Mouse (Mus musculus) splenic B cell, adult 2 months (primary cell): ENCODE measurements around the gene Ccr7.

ENCODE experiments used
- DNase-seq: peaks from one replicate; pipeline ENCODE4 v3.0.0-alpha.2; 2011; ENCODE audit warnings: low read depth, low spot score
- H3K27me3 ChIP-seq: 2 replicates; pipeline ENCODE4 v1.6.1; 2012; ENCODE audit warnings: mild to moderate bottlenecking, low read length, moderate library complexity, mixed read lengths; ENCODE audit not compliant: control insufficient read depth, poor library complexity, insufficient read depth, severe bottlenecking
- H3K36me3 ChIP-seq: 2 replicates; pipeline ENCODE4 v1.6.1; 2012; ENCODE audit warnings: mild to moderate bottlenecking, low read length, moderate library complexity, mixed read lengths; ENCODE audit not compliant: control insufficient read depth, poor library complexity, insufficient read depth, severe bottlenecking

Gene Ccr7

DNA sequence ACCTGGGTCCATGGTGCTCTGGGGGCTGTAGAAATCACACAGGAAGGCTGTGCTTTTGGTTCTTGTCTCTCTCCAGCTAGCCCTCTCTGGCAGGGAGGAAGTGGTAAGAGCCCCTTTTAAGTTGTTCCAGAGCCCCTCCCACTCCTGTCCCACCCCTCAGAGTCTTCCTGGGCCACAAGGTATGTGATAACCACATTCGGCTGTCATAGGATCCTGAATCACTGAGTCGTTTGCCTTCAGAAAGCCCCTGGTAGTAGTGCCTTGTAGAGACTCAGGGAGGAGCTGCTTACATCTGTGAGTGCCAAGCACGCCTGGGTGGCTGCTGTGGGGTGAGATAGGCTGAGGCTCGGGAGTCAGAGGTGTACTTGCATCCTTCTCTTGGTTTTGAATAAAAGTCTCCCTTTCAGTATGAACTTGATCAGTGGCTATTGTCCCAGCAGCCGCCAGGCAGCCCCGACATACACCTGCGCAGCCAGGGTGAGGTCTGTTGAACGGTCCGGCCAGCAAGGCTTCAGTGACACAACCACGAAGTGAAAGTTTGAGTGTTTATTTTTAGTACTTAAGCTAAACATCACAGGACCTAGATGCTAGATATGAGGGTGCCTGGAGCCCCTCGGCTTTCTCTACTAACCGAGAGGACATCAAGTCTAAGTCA lies at the start of gene Ccr7:
Gene Ccr7, minus strand, starts transcription at position 91 of the 655 bp plus-strand sequence.
- DNase-seq, result peak; percentile 96
- H3K36me3 ChIP-seq, result no peaks in the 10 kb centered on the region; the same call in 1 of the 2 replicates
- no peaks in the 10 kb centered on the region for H3K27me3 ChIP-seq

DNA sequence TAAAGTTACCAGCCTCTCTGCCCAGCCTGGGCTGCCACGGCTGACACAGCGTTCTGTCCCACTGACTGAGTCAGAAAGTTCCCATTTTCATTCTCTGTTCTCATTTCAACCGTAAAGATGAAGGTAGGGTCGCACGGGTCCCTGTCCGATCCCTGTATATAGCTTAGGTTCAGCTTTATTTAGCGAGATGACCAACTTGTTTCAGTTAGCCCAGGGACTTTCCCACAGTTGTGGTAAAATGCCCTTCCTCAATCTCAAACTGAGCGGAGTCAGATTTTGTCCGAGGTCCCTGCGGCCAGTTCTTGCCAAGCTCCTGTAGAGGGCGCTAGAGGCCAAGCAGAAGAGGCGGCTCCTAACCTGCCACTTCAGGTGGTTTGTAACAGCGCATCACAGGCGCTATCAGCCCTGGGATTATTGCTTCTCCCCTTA lies 34.3 kb upstream of the Ccr7 start:
- no peaks in the 10 kb centered on the region for H3K36me3 ChIP-seq
- no peaks in the 10 kb centered on the region for H3K27me3 ChIP-seq
- DNase-seq, result peak; percentile 95

DNA sequence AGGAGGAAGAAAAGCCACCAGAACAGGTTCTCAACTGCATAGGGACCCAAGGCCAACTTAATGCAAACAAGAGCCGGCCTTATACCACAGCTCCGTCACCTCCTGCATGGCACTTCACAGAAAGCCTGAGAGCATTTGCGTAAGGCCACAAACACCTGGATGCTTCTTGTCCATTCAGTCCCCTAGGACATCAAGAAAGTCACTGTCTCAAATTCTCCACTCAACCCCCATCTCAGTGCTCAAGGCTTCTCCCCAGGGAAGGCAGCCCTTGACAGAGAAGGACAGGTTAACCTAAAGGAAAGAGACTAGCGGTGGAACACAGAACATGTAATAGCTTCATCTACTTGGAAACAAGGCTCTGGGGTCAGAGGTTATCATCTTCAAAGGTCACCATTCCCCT lies 32.5 kb upstream of the Ccr7 start:
- H3K36me3 ChIP-seq, result no peaks in the 10 kb centered on the region

DNA sequence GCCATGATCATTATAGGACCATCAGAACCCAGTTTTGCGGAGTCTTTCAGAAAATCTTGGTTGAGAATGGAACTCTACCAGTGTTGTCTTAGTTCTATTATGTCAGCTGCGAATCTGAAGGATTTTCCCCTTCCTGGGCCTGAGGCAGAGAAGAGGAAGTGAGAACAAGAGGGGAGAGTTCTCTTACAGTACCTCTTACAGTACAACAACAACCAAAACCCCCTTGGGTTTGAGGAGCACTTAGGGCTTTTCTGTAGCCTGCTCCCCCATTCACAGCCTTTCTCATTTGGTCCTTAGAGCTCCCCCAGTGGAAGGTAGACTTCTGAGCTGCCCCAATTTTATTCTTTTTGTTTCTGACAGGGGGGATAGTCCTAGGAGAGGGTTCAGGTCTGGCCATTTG lies 32.0 kb upstream of the Ccr7 start:
- Histone ChIP-seq H3K27me3 (no peaks in the 10 kb centered on the region), H3K36me3 (no peaks in the 10 kb centered on the region)
- peak; percentile 88 for DNase-seq

More for the DNA sequence above, 32.5 kb upstream of the Ccr7 start:
- DNase-seq, result peak; percentile 30
- no peaks in the 10 kb centered on the region for H3K27me3 ChIP-seq

DNA sequence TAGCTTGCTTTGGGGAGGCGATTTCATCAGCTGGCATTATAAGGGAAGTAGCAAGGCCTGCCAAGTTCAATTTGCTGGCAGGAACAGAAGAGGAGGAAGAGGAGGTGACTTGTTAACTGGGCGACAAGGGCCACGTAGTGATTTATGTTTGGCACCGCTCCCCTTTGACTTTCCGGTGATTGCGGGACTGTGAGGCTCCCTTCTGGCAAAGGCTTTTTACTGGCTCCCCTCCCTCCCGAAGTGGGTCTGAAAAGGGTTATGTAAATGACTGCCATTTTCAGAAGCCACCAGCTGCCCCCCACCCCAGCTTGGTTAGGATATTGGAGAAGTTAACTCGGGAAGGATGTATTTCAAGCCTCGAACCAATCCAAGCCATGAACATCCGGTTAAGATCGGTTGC lies 27.7 kb upstream of the Ccr7 start:
- DNase-seq, result peak; percentile 29
- H3K36me3 ChIP-seq, result no peaks in the 10 kb centered on the region; the same call in 1 of the 2 replicates
- H3K27me3 ChIP-seq, result no peaks in the 10 kb centered on the region

DNA sequence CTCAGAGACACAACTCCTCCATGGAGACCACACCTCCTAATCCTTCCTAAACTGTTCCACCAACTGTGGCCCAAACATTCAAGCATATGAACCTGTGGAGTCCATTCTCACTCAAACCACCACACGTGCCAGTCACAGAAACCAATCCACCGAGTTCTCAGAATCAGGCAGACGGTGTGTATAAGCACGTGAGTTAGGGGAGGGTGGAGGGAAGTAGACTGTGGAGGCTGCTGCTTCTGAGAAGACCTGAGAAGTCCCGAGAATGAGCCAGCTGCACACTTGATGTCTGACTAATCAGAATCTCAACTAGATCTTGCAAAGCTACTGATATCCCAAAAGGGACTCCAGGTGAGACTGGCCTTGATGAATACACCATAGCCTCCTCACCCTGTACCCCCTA lies 25.2 kb upstream of the Ccr7 start:
- Histone ChIP-seq H3K27me3 (no peaks in the 10 kb centered on the region), H3K36me3 (no peaks in the 10 kb centered on the region; the same call in 1 of the 2 replicates)
- DNase-seq, result peak; percentile 21

DNA sequence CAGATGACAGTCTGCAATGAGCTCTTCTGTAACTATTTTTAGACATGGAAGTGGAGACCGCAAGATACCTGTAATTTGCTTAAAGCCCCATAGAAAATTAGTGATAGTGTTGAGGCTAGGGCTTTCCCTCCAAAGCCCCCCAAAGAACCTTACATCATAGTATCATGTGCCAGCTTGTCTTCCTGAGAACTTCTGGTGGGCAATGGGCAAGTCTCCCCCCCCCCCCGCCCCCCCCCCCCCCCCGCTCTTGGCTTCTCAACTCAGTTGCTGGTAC lies 23.0 kb upstream of the Ccr7 start:
- no peaks in the 10 kb centered on the region; the same call in 1 of the 2 replicates for H3K36me3 ChIP-seq
- DNase-seq, result peak; percentile 54
- H3K27me3 ChIP-seq, result no peaks in the 10 kb centered on the region

DNA sequence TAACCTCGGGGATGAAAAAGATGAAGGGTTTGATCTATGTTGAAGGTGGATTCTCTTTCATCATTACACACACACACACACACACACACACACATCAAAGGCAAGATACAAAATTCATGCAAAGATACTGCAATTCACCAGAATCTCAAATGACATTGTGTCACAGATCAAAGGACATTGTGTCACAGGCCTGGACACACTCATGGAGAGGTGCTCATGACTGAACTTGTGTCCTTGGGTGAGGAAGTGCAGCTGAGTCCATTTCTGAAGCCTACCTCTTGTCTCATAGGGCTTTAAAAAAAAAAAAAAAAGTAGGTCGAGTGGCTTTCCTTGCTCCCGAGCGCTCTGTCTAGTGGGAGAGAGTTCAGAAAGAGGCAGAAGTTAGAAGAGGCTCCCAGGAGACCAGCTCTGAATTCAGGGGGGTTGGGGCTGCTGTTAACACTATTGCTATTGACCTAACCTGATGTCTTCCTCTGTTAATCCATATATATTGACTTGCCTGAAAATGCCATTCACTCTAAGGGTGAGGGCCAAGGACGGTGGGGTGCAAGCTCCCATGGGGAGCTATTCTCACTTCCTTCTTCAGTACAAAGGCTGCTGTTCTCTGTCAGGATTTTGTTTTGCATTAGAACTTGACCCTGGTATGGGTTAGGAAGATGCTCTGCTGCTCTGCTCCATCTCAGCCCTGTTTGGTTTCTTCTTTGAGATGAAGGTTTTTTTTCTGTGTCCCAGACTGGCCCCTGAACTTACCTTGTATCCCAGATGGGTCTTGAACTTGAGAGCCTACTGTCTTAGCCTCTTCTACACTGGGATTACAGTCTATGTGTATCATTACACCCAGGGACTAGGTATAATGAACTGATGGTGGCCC lies 22.4 kb upstream of the Ccr7 start:
- DNase-seq, result peak; percentile 63
- Histone ChIP-seq H3K27me3 (no peaks in the 10 kb centered on the region), H3K36me3 (peaks cover 1% of the 10 kb centered on the region; the same call in 1 of the 2 replicates)

DNA sequence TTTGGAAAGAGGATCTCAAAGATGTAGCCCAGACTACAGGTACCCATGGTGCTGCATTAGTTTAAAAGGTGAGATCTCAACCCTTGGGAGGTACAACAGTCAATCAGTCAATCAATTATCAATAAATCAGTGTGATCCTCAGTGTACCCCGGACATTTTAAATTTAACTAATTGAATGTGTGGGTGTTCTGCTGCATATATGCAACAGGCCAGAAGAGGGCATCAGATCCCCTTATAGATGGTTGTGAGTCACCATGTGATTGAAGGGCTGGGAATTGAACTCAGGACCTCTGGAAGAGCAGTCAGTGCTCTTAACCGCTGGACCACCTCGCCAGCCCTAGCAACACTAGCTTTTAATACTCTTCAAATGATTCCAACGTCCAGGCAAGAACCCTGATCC lies 17.1 kb upstream of the Ccr7 start:
- peak; percentile 46 for DNase-seq
- no peaks in the 10 kb centered on the region for H3K27me3 ChIP-seq
- peaks cover 1% of the 10 kb centered on the region; the same call in 1 of the 2 replicates for H3K36me3 ChIP-seq

DNA sequence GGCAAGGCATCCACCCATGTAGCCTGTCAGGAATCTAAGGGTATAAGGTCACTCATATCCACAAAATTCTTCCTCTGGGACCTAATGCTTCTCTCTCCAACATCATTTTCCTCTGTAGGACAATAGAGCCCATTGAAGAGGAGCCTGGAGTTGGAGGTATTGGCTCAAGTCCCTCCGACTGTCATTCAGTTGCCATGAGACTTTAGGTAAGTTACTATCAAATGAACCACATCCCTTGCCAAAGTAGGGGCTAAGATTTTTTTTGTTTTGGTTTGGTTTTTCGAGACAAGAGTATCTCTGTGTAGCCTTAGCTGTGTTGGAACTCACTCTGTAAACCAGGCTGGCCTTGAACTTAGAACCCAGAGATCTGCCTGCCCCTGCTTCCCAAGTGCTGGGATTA lies 16.6 kb upstream of the Ccr7 start:
- Histone ChIP-seq H3K27me3 (no peaks in the 10 kb centered on the region), H3K36me3 (peaks cover 1% of the 10 kb centered on the region; the same call in 1 of the 2 replicates)
- DNase-seq, result no peak

DNA sequence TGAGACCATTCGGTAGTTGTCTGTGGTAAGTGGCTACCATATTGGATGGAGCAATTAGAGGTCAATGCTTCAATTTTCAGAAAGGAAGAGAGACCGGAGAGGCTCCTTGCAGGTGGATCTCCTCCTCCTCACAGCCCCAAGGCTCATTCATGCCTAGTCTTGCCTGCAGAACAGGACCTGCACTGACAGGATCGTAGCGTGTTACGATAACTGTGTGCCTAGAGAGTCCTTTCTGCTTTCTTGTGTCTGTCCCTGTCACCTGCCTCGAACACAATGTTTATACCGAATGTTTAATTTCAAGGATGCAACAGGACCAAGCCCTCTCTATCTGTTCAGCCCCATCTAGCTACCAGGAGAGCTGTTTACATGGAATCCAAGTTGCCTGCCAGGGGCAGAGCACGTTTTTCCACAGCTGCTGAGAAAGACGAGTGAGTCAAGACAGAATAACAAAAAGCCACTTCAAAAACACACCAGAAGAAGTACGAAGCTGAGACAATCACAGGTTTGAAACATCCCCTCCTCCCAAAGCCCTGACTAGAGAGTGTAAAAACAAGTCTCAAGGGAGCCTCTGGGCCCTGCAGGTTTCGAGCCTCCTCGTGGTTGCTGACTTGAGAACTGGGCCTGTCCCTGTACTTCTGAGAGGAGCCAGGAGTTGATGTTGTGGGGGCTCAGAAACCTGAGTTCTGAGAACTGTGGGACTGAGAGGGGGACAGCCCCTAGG lies 15.8 kb upstream of the Ccr7 start:
- DNase-seq, result peak; percentile 90
- no peaks in the 10 kb centered on the region for H3K27me3 ChIP-seq
- peaks cover 1% of the 10 kb centered on the region; the same call in 1 of the 2 replicates for H3K36me3 ChIP-seq

DNA sequence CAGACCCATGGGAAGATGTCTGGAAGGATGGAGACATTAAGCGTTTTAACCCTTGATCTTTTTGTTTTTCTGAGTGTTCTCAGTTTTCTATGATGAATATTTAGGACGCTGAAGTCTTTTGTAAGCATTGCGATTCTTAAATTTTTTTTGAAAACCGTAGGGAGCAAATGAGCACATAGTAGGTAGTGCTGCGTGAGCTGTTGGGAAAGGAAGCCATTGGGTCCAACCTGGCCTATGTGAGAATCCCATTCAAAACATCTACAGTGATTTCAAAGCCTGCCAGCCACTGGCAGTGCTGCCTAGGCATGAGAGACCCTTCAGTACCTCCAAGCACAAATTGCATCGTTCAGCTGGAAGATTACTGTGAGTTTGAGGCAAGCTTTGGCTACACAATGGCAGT lies 15.1 kb upstream of the Ccr7 start:
- peaks cover 1% of the 10 kb centered on the region; the same call in 1 of the 2 replicates for H3K36me3 ChIP-seq
- DNase-seq, result no peak
- H3K27me3 ChIP-seq, result no peaks in the 10 kb centered on the region

DNA sequence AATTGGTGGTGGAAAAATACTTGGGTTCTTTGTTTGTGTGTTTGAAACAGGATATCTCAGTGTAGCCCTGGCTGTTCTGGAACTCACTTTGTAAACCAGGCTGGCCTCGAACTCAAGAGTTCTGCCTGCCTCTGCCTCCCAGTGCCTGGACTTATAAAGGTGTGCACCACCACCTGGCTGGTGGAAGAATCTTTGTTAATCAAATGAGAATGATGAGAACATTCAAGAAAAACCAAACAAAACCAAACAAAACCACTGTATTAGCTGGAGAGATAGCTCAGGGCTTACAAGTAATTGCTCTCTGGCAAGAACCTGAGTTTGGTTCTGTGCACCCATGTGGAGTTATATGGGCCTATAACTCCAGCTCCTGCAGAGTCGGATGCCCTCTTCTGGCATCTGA lies 14.6 kb upstream of the Ccr7 start:
- Histone ChIP-seq H3K36me3 (peaks cover 1% of the 10 kb centered on the region; the same call in 1 of the 2 replicates), H3K27me3 (no peaks in the 10 kb centered on the region)
- DNase-seq, result peak; percentile 52

DNA sequence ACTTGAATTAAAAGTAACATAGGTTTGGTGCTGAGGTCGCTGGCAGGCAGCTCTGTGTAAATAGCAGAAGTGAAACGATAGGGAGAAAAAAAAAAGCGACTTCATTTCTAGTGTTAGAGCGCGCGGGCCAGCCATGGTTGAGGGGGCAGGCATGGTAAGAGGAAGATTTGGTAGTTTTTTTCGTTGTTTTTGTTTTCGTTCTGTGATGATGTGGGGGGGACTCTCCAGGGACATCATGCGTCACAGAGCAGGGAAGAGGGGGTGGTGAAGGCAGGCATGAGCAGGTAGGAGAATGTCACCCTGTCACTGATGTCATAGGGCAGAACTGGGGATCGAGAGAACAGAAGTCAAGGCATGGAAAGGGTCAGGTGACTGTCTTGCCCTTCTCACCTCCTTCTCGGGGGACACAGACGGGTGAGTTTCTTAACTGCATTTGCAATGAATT lies 13.2 kb upstream of the Ccr7 start:
- Histone ChIP-seq H3K36me3 (peaks cover 1% of the 10 kb centered on the region; the same call in 1 of the 2 replicates), H3K27me3 (no peaks in the 10 kb centered on the region)
- DNase-seq, result peak; percentile 99

DNA sequence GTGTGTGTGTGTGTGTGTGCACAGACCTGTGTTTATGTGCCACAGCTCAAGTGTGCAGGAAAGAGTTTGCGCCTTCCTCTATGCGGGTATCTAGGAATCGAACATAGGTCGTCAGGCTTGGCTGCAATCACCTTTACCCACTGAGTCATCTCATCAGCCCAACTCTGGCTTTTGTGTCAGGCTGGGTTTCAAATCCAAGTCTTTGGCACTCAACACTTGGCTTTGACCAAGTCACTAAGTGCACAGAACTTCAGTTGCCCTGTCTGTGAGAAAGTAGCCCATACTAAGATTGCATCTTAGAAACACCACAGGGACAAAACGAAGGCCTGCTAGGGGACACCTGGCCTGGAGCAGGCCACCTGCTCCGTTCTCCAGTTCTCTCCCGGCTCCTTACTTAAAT lies 12.7 kb upstream of the Ccr7 start:
- Histone ChIP-seq H3K27me3 (no peaks in the 10 kb centered on the region), H3K36me3 (no peaks in the 10 kb centered on the region)
- DNase-seq, result no peak
